Mouse (Mus musculus) bone marrow, adult 2 months (tissue): Measurements from ENCODE around the gene Tekt3.

Experiments
- CTCF ChIP-seq: fragments of 200-500 bp; IDR thresholded peaks from 2 replicates; pipeline ENCODE4 v1.5.1; 2011; ENCODE audit warnings: low read length, control low read depth; ENCODE audit not compliant: control insufficient read depth, insufficient read depth
- POLR2A ChIP-seq: fragments of 200-500 bp; IDR thresholded peaks from 2 replicates; pipeline ENCODE4 v1.6.1; 2011; ENCODE audit warnings: low read depth, mild to moderate bottlenecking, control low read depth, low read length, borderline replicate concordance; ENCODE audit not compliant: control insufficient read depth

- no peak for TF ChIP-seq CTCF
- no peak for TF ChIP-seq POLR2A
These were observed 41.8 kb downstream of the Tekt3 start for GRCm38 (mm10) chr11:63103256-63103655.
